Mouse (Mus musculus): ENCODE results near the gene Tlcd2.

GRCm38 (mm10) chr11:75458169-75458568 lies 3.3 kb upstream of the Tlcd2 start:
- TF ChIP-seq CTCF (IDR thresholded peaks at IDR 0.05; ENCODE audit: extremely low read depth, insufficient read length, insufficient replicate concordance, low read depth, low read length), result peak; percentile 51; the same call in 1 of the 2 replicates
- TF ChIP-seq POLR2A (IDR thresholded peaks at IDR 0.05; ENCODE audit: low read depth, low read length), result no peak

Data from small intestine, adult 2 months (tissue).